Mouse (Mus musculus) heart, embryonic 16.5 days (tissue): Measurements from ENCODE around the gene Srgap1. TPM values are rescaled to one million over a fixed set of nuclear protein-coding genes. Genes with fewer than 3 reads are reported as not detected.

Source experiments
- ATAC-seq: fragments of 200-750 bp; cut with Nextera tagmentation; replicated peaks from 2 replicates; pipeline ENCODE4 v1.8.0; 2017; ENCODE audit warnings: moderate number of reproducible peaks; ENCODE audit not compliant: insufficient read depth, low FRiP score; ENCODE audit errors: extremely low read depth
- H3K27ac ChIP-seq: fragments of 300-500 bp; sonication (generic); 2 replicates; pipeline ENCODE4 v1.5.1; 2014; ENCODE audit warnings: mild to moderate bottlenecking, low read length, control low read depth, moderate library complexity
- H3K27me3 ChIP-seq: fragments of 300-500 bp; sonication (generic); 2 replicates; pipeline ENCODE4 v1.6.1; 2014; ENCODE audit warnings: low read length, mixed read lengths; ENCODE audit not compliant: control insufficient read depth, insufficient read depth
- H3K36me3 ChIP-seq: fragments of 300-500 bp; sonication (generic); 2 replicates; pipeline ENCODE4 v1.6.1; 2014; ENCODE audit not compliant: control insufficient read depth, insufficient read depth
- H3K4me1 ChIP-seq: fragments of 300-500 bp; sonication (generic); 2 replicates; pipeline ENCODE4 v1.6.1; 2014; ENCODE audit warnings: low read length, mixed read lengths; ENCODE audit not compliant: control insufficient read depth, insufficient read depth
- H3K4me2 ChIP-seq: fragments of 300-500 bp; sonication (generic); 2 replicates; pipeline ENCODE4 v1.6.1; 2014; ENCODE audit warnings: low read depth, mild to moderate bottlenecking, control low read depth, low read length
- H3K4me3 ChIP-seq: fragments of 300-500 bp; sonication (generic); 2 replicates; pipeline ENCODE4 v1.5.1; 2014; ENCODE audit warnings: mild to moderate bottlenecking, control low read depth, low read length
- H3K9ac ChIP-seq: fragments of 300-500 bp; sonication (generic); 2 replicates; pipeline ENCODE4 v1.6.1; 2014; ENCODE audit warnings: low read length, control low read depth
- H3K9me3 ChIP-seq: fragments of 300-500 bp; sonication (generic); replicated peaks from 2 replicates; pipeline ENCODE4 v1.6.1; 2016; ENCODE audit warnings: low read length; ENCODE audit not compliant: control insufficient read depth
- WGBS: fragments of 180-500 bp; shearing (Covaris S2); extraction: QIAGEN DNeasy Blood & Tissue Kit; methylation state at CpG from one replicate; pipeline ENCODE4 v1.1.7; 2014; 5-methylcytosine and 5-hydroxymethylcytosine counted together
- polyA plus RNA-seq: library from polyadenylated mRNA; unstranded; fragments of >200 nt; fragmentation: Nextera tagmentation; extraction: Ambion mirVana; gene quantifications from 2 replicates; pipeline ENCODE4 v1.2.1, GENCODE M21; 2015

The Srgap1 gene
- polyA plus RNA-seq, 1 experiment from 2014 or later = 7.1 TPM

DNA sequence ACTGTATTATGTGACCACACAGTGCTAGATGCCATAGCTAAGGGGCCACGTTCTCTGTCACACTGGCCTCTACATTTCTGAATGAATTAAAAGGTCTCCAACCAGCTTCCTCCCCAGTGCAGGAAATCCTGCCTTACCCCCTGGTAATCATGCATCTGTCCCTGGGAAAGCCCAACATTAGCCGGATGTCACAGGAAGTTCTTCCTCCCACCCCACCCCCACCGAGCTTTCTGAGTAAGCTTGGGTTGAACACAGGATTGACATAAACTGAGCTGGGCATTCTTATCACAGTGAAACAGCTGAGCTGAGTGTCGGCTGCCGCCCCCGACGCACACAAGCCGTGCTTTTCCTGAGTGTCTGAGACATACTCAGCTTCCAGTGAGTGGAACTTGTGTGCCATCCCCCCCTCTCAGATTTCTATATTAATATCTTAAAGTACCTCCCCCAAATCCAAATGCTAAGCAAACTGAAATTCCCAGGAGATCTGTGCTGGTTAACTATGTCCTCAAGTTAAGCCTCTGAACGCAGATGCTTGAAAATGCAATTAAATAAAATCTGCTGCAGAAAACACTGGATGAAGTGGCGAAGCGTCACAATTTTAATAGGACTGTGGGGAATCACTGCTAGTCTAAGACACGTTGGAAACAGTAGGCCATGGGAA, 38.3 kb downstream of the Srgap1 start:
- Histone ChIP-seq H3K4me1 (peaks cover 45% of the 10 kb centered on the region), H3K9ac (no peak overlapping the region), H3K36me3 (no peaks in the 10 kb centered on the region), H3K4me2 (peak overlapping the region; percentile 45), H3K27me3 (no peaks in the 10 kb centered on the region), H3K27ac (peak overlapping the region; percentile 83), H3K9me3 (no peaks in the 10 kb centered on the region), H3K4me3 (no peak overlapping the region)
- 19% methylated on average over 12 of the region's 12 CpGs for WGBS
- ATAC-seq = peak; percentile 68

DNA sequence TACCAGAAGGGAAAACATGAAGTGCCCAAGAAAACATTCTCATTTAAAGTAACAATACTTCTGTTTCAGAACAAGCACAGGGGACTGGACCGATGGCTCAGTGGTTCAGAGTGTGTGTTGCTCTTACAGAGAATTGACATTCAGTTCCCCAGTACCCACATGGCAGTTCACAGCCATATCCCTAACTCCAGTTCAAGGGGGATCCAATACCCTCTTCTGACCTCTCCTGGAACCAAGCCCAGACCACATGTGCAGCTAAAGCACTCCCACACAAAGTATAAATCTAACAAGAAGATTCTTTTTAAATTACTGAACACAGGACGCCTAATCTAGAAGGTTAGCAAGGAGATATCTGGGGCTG, 38.8 kb downstream of the Srgap1 start:
- no peak for ATAC-seq

DNA sequence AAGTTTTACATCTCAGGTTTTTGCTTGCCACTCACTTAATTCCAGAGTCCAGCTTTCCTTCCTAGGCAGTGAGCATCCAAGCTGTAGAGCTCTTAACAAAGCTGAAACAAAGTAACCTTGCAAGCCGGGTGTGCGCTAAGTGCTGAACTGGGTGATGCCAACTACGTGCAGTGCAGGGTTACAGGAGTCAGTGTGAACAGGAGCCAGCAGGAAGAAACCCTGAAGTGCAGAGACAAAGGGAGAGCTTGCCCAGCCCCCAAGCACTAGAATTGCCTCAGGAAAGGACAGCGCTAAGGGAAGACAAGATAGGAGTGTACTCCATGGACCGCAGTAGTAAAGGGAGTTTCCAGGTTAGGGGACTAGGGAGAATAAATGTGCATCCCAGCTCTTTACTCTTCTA, 40.5 kb downstream of the Srgap1 start:
- Histone ChIP-seq H3K36me3 (no peaks in the 10 kb centered on the region), H3K4me1 (peaks cover 51% of the 10 kb centered on the region), H3K4me3 (no peak overlapping the region), H3K27ac (peak overlapping the region; percentile 64), H3K27me3 (no peaks in the 10 kb centered on the region), H3K9ac (no peak overlapping the region), H3K4me2 (0 out of 2 replicates have a peak overlapping the region, but pooled peaks have one; percentile 19), H3K9me3 (no peaks in the 10 kb centered on the region)
- ATAC-seq = peak; percentile 41; the same call in 1 of the 2 replicates
- 32% methylated on average over 5 of the region's 5 CpGs for WGBS

More for the DNA sequence above, 38.8 kb downstream of the Srgap1 start:
- Histone ChIP-seq H3K27ac (peak overlapping the region; percentile 83), H3K9me3 (no peaks in the 10 kb centered on the region), H3K9ac (no peak overlapping the region), H3K36me3 (no peaks in the 10 kb centered on the region), H3K27me3 (no peaks in the 10 kb centered on the region), H3K4me2 (peak overlapping the region; percentile 45), H3K4me3 (no peak overlapping the region), H3K4me1 (peaks cover 45% of the 10 kb centered on the region)
- 34% methylated on average over 2 of the region's 2 CpGs for WGBS

DNA sequence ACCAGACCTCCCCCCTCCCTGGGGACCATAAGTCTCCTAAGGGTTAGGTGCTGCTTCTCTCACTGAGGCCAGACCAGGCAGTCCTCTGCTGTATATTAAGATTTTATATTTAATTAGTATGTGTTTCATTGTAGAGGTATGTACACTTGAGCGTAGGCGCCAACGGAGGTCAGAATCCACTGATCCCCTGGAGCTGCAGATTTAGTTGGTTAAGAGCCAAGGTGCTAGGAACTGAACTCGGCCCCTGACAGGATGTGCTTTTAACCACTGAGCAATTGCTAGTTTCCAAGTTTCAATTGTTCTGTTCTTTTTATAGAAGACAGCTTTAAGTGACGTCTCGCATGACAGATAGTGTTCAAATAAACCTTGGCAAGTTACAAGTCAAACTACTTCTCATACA, 41.0 kb downstream of the Srgap1 start:
- Histone ChIP-seq H3K27ac (peak overlapping the region; percentile 64), H3K4me1 (peaks cover 47% of the 10 kb centered on the region), H3K36me3 (no peaks in the 10 kb centered on the region), H3K4me2 (peak overlapping the region; percentile 19; the same call in 1 of the 2 replicates), H3K4me3 (no peak overlapping the region), H3K27me3 (no peaks in the 10 kb centered on the region), H3K9me3 (no peaks in the 10 kb centered on the region), H3K9ac (no peak overlapping the region)
- ATAC-seq = no peak
- 25% methylated on average over 6 of the region's 6 CpGs for WGBS

DNA sequence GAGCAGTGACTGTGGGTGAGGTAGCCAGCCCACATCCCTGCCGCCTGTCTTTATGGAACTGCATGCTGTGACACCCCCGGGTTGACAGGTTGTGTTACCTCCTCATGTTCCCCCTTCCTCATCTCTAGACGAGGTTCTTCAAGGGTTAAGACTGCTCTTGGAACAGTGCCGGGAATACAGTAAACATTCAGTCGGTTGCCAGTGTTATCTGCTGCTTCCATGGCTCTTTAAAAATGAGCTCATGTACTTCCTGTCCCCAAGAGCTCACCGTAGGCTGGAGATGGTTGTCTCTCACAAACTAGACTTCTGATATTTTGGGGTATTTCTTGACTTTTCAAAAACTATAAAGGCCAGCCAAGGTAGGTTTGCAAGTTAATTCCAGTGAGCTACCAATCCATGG, 41.6 kb downstream of the Srgap1 start:
- no peaks in the 10 kb centered on the region for H3K36me3 ChIP-seq
- peak overlapping the region; percentile 26; the same call in 1 of the 2 replicates for H3K27ac ChIP-seq
- H3K4me1 ChIP-seq = peaks cover 42% of the 10 kb centered on the region
- no peak overlapping the region for H3K4me3 ChIP-seq
- H3K9ac ChIP-seq = no peak overlapping the region
- no peaks in the 10 kb centered on the region for H3K27me3 ChIP-seq
- WGBS = 26% methylated on average over 6 of the region's 6 CpGs
- H3K4me2 ChIP-seq = no peak overlapping the region
- no peaks in the 10 kb centered on the region for H3K9me3 ChIP-seq
- ATAC-seq = peak; percentile 30; the same call in 1 of the 2 replicates

DNA sequence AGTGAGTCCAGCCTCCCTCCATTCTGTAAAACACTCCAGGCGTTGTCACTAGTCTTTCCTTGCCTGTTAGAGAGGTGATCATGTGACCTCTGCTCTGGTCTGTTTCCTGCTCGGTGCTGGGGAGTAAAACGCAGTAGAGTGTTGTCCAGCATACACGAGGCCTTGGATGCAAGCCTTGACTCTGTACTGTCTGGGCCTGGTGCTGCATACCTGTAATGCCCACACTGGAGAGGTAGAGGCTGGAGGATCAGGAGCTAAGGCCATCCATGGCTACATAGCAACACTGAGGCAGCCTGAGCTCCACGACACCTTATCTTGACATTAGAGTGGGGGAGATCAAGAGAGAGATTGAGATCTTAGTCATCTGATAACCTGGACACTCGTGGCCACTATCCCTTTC, 44.2 kb downstream of the Srgap1 start:
- H3K4me1 ChIP-seq = peaks cover 27% of the 10 kb centered on the region

DNA sequence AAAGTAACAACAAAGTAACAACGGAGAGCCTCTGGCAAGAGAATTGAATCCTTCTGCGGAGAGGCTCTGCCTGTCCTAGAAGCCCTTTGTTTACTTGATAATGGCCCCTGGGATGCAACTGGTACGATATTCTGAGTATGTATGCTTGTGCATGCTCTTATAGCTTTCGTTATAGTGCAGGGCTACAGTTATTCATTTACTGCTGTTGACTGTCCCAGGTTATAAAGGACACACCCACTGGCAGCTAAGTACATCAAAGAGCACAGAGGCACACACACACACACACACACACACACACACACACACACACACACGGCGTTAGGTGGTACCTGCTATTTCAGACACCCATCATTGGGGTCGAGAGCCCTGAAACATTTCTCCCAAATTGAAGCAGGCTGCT, 48.3 kb downstream of the Srgap1 start:
- Histone ChIP-seq H3K9ac (no peak overlapping the region), H3K4me3 (no peak overlapping the region), H3K9me3 (no peaks in the 10 kb centered on the region), H3K27ac (no peak overlapping the region), H3K36me3 (no peaks in the 10 kb centered on the region), H3K4me1 (peaks cover 7% of the 10 kb centered on the region), H3K4me2 (no peak overlapping the region), H3K27me3 (no peaks in the 10 kb centered on the region)
- 77% methylated on average over 7 of the region's 7 CpGs for WGBS
- ATAC-seq = no peak

More for the DNA sequence above, 44.2 kb downstream of the Srgap1 start:
- no peak overlapping the region for H3K9ac ChIP-seq
- no peaks in the 10 kb centered on the region for H3K27me3 ChIP-seq
- no peak overlapping the region for H3K4me2 ChIP-seq
- H3K4me3 ChIP-seq = no peak overlapping the region
- no peaks in the 10 kb centered on the region for H3K9me3 ChIP-seq
- no peak overlapping the region for H3K27ac ChIP-seq
- 39% methylated on average over 6 of the region's 6 CpGs for WGBS
- H3K36me3 ChIP-seq = no peaks in the 10 kb centered on the region
- no peak for ATAC-seq

DNA sequence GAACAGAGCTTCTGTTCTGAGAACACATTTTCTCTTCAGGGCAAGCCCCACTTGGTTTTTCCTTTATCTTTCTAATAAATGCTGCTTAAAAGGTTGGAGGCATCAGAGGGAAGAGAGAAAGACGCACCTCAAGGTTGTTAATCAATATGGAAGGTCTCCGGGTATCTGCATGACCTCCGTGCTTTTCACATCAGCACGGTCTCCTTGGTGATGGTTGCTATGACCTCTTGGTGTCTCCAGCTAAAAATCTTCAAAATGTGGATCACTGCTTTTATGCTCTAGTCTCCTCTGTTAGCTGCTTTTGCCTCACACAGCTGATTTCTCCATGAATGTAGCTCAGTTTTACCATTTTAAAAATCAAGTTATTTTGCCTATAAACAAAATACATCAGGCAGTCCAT, 50.6 kb downstream of the Srgap1 start:
- Histone ChIP-seq H3K9ac (no peak overlapping the region), H3K27me3 (no peaks in the 10 kb centered on the region), H3K4me1 (peaks cover 2% of the 10 kb centered on the region; the same call in 1 of the 2 replicates), H3K9me3 (no peaks in the 10 kb centered on the region), H3K4me2 (no peak overlapping the region), H3K27ac (no peak overlapping the region), H3K36me3 (no peaks in the 10 kb centered on the region), H3K4me3 (no peak overlapping the region)
- ATAC-seq = no peak
- WGBS = 89% methylated on average over 4 of the region's 4 CpGs

DNA sequence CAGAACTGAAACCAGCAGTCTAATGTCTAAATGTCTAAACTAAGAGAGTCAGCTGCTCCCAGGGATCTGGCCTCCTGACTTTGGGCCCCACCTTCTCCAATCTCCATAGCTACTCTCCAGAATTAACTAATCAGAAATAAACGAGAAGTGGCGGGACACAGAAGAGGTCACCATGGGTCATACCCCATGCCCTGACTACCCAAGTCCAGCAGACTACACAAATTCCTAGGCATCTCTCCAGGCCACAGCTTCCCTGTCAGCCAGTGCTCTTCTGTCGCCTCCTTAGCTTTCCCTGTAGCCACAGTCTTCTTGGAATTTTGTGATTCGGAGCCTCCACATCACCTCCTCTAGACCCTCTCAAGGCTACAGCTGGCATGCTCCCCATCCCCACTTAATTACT, 51.7 kb downstream of the Srgap1 start:
- 52% methylated on average over 4 of the region's 4 CpGs for WGBS
- Histone ChIP-seq H3K4me1 (peaks cover 2% of the 10 kb centered on the region; the same call in 1 of the 2 replicates), H3K9me3 (no peaks in the 10 kb centered on the region)

More for the DNA sequence above, 51.7 kb downstream of the Srgap1 start:
- Histone ChIP-seq H3K27me3 (no peaks in the 10 kb centered on the region), H3K27ac (no peak overlapping the region), H3K36me3 (no peaks in the 10 kb centered on the region), H3K4me2 (no peak overlapping the region), H3K4me3 (no peak overlapping the region), H3K9ac (no peak overlapping the region)
- ATAC-seq = no peak
